Mouse (Mus musculus): ENCODE measurements around the gene Gm9817. TPM values are rescaled to one million over a fixed set of nuclear protein-coding genes. Genes with fewer than 3 reads are reported as not detected.

The Gm9817 gene
- polyA plus RNA-seq, 1 experiment from 2014 or later = not detected

DNA sequence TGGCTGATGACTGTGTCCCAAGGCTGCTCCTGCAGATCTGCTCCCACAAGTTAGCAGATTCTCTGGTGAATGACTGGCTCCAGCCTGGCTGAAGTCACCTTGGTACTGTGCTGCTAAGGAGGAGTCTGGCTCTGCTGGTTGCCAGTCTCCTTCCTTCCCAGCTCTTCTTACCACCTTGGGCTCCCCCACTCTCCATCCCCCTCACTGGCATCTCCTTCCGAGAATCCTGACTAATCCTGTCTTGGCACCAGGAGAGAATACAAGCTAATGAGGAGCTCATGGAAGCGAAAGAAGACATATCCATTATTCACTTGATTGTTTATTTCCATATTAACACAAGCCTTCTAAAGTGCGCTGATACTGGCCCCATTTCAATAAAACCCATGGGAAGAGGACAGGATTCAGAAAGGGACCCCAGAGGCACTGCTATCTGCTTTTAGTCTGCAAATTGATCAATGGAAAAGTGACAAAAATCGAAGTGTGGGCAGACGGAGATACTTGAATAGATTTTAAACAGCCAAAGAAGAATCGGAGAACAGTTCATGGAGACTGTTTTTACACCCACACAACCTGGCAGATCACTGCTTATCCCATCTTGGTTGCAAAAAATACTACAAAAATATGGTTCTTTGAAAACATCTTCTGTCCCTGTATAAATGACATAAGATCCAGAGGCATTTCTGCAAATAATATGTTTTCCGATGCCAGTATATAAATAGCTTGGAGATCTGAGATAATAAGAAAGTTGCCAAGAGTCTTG lies 29.1 kb upstream of the Gm9817 start:
- ATAC-seq (ENCODE audit: low FRiP score, low read depth) = no peak
- Histone ChIP-seq H3K27ac (replicated peaks) (no peak overlapping the region), H3K4me1 (no peaks in the 10 kb centered on the region), H3K4me2 (replicated peaks) (no peak overlapping the region), H3K36me3 (no peaks in the 10 kb centered on the region), H3K9ac (replicated peaks) (no peak overlapping the region), H3K9me3 (no peaks in the 10 kb centered on the region), H3K4me3 (no peak overlapping the region), H3K27me3 (no peaks in the 10 kb centered on the region)
- 87% methylated on average over 7 of the region's 7 CpGs for WGBS

DNA sequence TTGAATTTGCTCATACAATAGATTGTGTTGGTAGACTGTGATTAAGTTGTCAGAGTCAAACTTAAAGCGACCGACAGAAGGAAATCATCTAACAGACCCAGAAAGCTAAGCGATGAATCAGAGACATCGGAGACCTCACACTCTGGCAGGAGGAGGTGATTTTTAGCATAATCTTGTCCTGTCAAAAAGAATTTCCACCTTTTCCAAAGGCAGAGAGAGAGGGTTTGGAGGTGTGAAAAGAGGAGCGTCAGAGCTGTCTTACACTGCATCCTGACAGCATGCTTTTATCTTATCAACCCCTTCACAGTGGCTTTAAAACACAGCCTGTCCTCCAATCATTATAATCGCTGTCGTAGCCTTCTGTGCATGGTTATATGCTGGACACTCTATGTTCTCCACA lies 25.7 kb upstream of the Gm9817 start:
- no peak overlapping the region for H3K27ac ChIP-seq (replicated peaks)
- no peaks in the 10 kb centered on the region for H3K27me3 ChIP-seq
- ATAC-seq (ENCODE audit: low FRiP score, low read depth) = no peak
- no peaks in the 10 kb centered on the region for H3K9me3 ChIP-seq
- no peak overlapping the region for H3K9ac ChIP-seq (replicated peaks)
- no peak overlapping the region for H3K4me2 ChIP-seq (replicated peaks)
- H3K36me3 ChIP-seq = no peaks in the 10 kb centered on the region
- no peak overlapping the region for H3K4me3 ChIP-seq
- 79% methylated on average over 7 of the region's 7 CpGs for WGBS
- H3K4me1 ChIP-seq = no peaks in the 10 kb centered on the region

DNA sequence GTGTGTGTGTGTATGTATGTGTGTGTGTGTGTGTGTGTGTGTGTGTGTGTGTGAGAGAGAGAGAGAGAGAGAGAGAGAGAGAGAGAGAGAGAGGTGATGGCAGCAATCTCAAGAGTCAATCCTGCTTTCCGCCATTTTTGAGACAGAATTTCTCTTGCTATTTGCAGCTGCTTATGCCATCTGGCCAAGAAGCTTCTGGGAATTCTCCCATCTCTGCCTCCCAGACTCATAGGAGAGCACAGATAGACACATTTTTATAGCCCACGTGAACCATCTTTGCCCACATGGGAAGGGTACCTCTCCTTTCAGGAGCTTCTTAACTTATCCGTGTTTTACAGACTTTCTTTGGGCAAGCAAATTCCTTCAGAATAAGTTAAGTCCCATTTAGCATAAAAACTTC lies 24.6 kb upstream of the Gm9817 start:
- Histone ChIP-seq H3K9me3 (no peaks in the 10 kb centered on the region), H3K27me3 (no peaks in the 10 kb centered on the region), H3K4me1 (no peaks in the 10 kb centered on the region), H3K36me3 (no peaks in the 10 kb centered on the region), H3K4me3 (no peak overlapping the region), H3K27ac (replicated peaks) (no peak overlapping the region), H3K4me2 (replicated peaks) (no peak overlapping the region), H3K9ac (replicated peaks) (no peak overlapping the region)
- 90% methylated on average over 3 of the region's 3 CpGs for WGBS
- no peak for ATAC-seq (ENCODE audit: low FRiP score, low read depth)

- H3K9ac ChIP-seq (replicated peaks) = no peak overlapping the region
- no peaks in the 10 kb centered on the region for H3K9me3 ChIP-seq
- no peaks in the 10 kb centered on the region for H3K36me3 ChIP-seq
- H3K4me2 ChIP-seq (replicated peaks) = no peak overlapping the region
- H3K4me1 ChIP-seq = no peaks in the 10 kb centered on the region
- no peaks in the 10 kb centered on the region for H3K27me3 ChIP-seq
- H3K27ac ChIP-seq (replicated peaks) = no peak overlapping the region
- WGBS = 85% methylated on average over 17 of the region's 17 CpGs
- ATAC-seq (ENCODE audit: low FRiP score, low read depth) = no peak
- H3K4me3 ChIP-seq = no peak overlapping the region
Observed at GRCm38 (mm10) chr13:45059206-45059605, 19.3 kb upstream of the Gm9817 start.

DNA sequence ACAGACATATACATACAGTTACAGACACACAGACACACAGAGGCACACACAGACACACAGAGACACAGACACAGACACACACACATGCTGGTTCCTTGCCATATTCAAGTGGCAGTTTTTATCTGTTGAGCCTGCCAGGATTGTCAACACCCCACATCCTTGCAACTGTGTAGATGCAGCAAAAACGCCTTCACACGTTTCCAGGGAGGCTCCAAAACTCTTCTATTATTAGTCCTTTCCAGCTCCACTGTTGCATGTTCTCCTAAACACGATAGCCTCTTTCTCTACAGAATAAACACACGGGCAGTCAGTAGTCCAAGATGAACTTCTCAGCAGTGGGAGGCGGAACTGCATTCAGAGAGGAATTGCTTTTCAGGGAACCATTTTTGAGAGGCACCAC lies 15.3 kb upstream of the Gm9817 start:
- WGBS = 82% methylated on average over 5 of the region's 5 CpGs
- Histone ChIP-seq H3K9ac (replicated peaks) (no peak overlapping the region), H3K4me1 (no peaks in the 10 kb centered on the region), H3K27ac (replicated peaks) (no peak overlapping the region), H3K36me3 (no peaks in the 10 kb centered on the region), H3K27me3 (no peaks in the 10 kb centered on the region), H3K9me3 (no peaks in the 10 kb centered on the region), H3K4me2 (replicated peaks) (no peak overlapping the region), H3K4me3 (no peak overlapping the region)
- no peak for ATAC-seq (ENCODE audit: low FRiP score, low read depth)

DNA sequence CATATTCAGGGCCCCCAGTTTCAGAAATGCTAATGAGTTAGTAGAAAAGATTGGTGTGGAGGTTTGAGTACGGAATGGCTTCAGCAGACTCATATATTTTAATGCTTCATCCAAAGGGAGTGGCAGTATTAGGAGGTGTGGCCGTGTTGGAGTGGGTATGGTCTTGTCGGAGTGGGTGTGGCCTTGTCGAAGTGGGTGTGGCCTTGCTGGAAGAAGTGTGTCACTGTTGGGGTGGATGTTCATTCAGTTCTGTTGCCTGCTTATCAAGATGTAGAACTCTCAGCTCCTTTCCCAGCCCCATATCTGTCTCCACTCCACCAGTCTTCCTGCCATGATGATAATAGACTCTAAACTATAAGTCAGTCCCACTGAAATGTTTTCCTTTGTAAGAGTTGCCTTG lies 13.5 kb upstream of the Gm9817 start:
- 79% methylated on average over 4 of the region's 4 CpGs for WGBS
- Histone ChIP-seq H3K36me3 (no peaks in the 10 kb centered on the region), H3K27me3 (no peaks in the 10 kb centered on the region), H3K4me2 (replicated peaks) (no peak overlapping the region), H3K4me3 (no peak overlapping the region), H3K27ac (replicated peaks) (no peak overlapping the region), H3K9ac (replicated peaks) (no peak overlapping the region), H3K4me1 (no peaks in the 10 kb centered on the region), H3K9me3 (no peaks in the 10 kb centered on the region)
- ATAC-seq (ENCODE audit: low FRiP score, low read depth) = no peak

DNA sequence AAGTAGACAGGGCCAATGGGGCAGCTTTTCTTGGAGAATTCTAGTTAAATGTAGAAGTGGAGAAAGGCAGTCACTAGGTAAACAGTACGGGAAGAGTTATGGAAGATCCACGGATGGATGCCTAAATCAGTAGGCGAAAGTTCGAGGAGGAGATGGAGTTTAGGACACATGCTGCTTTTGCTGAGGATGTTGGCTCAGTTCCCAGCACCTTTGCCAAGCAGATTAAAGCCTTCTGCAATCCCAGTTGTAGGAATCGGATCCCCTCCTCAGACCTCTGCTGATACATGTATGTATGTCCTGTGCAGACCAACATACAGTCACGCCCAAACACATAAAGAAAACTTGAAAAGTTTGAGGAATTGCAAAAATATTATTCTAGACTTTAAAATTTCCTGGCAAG lies 8.1 kb upstream of the Gm9817 start:
- ATAC-seq (ENCODE audit: low FRiP score, low read depth) = no peak
- Histone ChIP-seq H3K9me3 (no peaks in the 10 kb centered on the region), H3K4me2 (replicated peaks) (no peak overlapping the region), H3K4me1 (no peaks in the 10 kb centered on the region), H3K36me3 (no peaks in the 10 kb centered on the region), H3K27me3 (no peaks in the 10 kb centered on the region), H3K4me3 (no peak overlapping the region), H3K9ac (replicated peaks) (no peak overlapping the region), H3K27ac (replicated peaks) (no peak overlapping the region)
- 86% methylated on average over 6 of the region's 6 CpGs for WGBS

- Histone ChIP-seq H3K27ac (replicated peaks) (no peak overlapping the region), H3K9ac (replicated peaks) (no peak overlapping the region), H3K27me3 (peaks cover 10% of the 10 kb centered on the region; the same call in 1 of the 2 replicates), H3K4me1 (no peaks in the 10 kb centered on the region), H3K36me3 (no peaks in the 10 kb centered on the region), H3K4me2 (replicated peaks) (no peak overlapping the region), H3K9me3 (no peaks in the 10 kb centered on the region), H3K4me3 (no peak overlapping the region)
- no peak for ATAC-seq (ENCODE audit: low FRiP score, low read depth)
Observed at GRCm38 (mm10) chr13:45075012-45075411, 3.5 kb upstream of the Gm9817 start.

GRCm38 (mm10) chr13:45075715-45076114 lies 2.8 kb upstream of the Gm9817 start:
- ATAC-seq (ENCODE audit: low FRiP score, low read depth) = no peak
- 93% methylated on average over 2 of the region's 2 CpGs for WGBS
- Histone ChIP-seq H3K27me3 (peaks cover 10% of the 10 kb centered on the region; the same call in 1 of the 2 replicates), H3K4me1 (no peaks in the 10 kb centered on the region), H3K9ac (replicated peaks) (no peak overlapping the region), H3K4me3 (no peak overlapping the region), H3K36me3 (no peaks in the 10 kb centered on the region), H3K4me2 (replicated peaks) (no peak overlapping the region), H3K9me3 (0 out of 2 replicates have a peak, but pooled peaks cover 2% of the 10 kb centered on the region), H3K27ac (replicated peaks) (no peak overlapping the region)

DNA sequence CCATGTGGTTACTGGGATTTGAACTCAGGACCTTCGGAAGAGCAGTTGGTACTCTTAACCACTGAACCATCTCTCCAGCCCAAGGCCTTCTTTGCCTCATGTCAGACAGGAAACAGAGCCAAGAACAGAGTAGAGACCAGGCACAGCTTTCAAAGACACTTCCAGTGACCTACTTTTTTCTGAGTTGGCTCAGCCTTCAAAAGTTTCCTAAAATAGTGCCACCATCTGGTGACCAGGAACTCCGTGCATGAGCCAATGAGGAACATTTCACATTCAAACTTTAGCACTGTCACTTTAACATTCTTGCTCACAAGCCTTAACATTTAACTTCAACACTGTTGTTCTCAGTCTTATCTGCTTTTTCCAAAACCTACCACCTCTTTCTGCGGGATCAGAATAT lies 2.3 kb downstream of the Gm9817 start:
- peaks cover 10% of the 10 kb centered on the region; the same call in 1 of the 2 replicates for H3K27me3 ChIP-seq
- H3K9me3 ChIP-seq = 0 out of 2 replicates have a peak, but pooled peaks cover 5% of the 10 kb centered on the region
- 94% methylated on average over 3 of the region's 3 CpGs for WGBS
- ATAC-seq (ENCODE audit: low FRiP score, low read depth) = no peak
- no peak overlapping the region for H3K9ac ChIP-seq (replicated peaks)
- H3K36me3 ChIP-seq = no peaks in the 10 kb centered on the region
- no peak overlapping the region for H3K27ac ChIP-seq (replicated peaks)
- H3K4me1 ChIP-seq = no peaks in the 10 kb centered on the region; the same call in 1 of the 2 replicates
- no peak overlapping the region for H3K4me3 ChIP-seq
- H3K4me2 ChIP-seq (replicated peaks) = no peak overlapping the region

DNA sequence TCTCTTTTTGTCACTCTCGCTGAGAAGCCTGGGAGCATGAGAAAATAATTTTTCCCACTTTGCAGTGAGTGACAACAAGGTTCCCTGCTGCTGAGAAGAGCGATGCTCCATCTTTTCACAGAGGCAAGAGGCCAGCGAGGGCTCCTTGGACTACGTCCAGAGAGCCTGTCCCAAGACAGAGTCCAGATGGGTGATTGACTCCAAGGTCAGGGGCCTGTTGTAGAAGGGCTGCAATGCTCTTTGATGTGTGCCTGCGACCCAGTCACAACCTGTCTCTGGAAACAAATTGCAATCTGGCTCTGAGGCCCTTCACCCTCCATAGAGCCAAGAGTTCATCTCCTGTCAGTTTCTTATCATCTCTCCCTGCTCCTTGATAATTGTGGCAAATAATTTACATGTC lies 5.2 kb downstream of the Gm9817 start:
- ATAC-seq (ENCODE audit: low FRiP score, low read depth) = no peak
- no peak overlapping the region for H3K4me2 ChIP-seq (replicated peaks)
- H3K9ac ChIP-seq (replicated peaks) = no peak overlapping the region
- H3K4me1 ChIP-seq = no peaks in the 10 kb centered on the region; the same call in 1 of the 2 replicates
- no peak overlapping the region for H3K4me3 ChIP-seq
- 0 out of 2 replicates have a peak, but pooled peaks cover 5% of the 10 kb centered on the region for H3K9me3 ChIP-seq
- peaks cover 6% of the 10 kb centered on the region; the same call in 1 of the 2 replicates for H3K27me3 ChIP-seq
- WGBS = 49% methylated on average over 5 of the region's 5 CpGs
- H3K27ac ChIP-seq (replicated peaks) = no peak overlapping the region
- H3K36me3 ChIP-seq = no peaks in the 10 kb centered on the region

DNA sequence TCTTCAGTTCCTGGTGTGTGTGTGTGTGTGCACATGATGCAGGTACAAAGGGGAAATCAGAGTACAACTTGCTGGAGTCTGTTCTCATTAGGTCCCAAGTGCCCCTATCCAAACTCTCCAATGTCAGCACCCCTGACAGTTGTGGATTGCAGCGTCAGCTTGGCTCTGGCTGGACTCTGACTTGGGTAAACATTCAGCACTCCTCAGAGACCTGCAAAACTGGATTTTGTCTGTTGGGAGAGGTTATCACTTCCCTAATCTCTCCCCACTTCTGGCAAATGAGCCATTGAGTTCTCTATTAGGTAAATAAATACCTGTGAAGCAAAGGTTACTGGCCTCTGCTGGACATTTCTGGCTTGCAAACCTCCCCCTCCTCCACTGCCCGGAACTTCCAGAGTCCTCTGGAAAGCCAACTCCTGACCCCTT lies 10.3 kb downstream of the Gm9817 start:
- Histone ChIP-seq H3K4me1 (no peaks in the 10 kb centered on the region; the same call in 1 of the 2 replicates), H3K4me3 (no peak overlapping the region), H3K4me2 (replicated peaks) (no peak overlapping the region), H3K9me3 (no peaks in the 10 kb centered on the region), H3K27ac (replicated peaks) (no peak overlapping the region), H3K9ac (replicated peaks) (no peak overlapping the region), H3K27me3 (no peaks in the 10 kb centered on the region), H3K36me3 (no peaks in the 10 kb centered on the region)
- WGBS = 62% methylated on average over 2 of the region's 2 CpGs
- no peak for ATAC-seq (ENCODE audit: low FRiP score, low read depth)

DNA sequence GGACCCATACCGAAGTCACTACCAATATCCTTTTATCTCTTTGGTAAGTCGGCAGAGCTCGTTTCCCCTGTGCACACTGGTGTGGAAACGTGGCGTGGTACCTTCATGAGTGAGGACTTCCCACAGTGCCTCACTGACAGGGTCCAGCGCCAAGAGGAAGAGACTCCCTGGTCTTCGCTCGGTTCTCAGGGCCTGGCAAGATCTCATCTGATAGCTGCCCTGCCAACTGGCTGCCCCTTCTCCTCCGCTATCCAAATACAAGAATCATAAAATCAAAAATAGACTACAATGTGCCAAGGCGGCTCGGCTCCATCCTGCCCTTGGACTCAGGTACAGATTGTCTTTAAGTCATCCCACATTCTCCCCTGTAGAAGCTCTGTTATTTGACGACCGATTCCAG lies 11.4 kb downstream of the Gm9817 start:
- Histone ChIP-seq H3K27me3 (no peaks in the 10 kb centered on the region), H3K27ac (replicated peaks) (no peak overlapping the region), H3K4me3 (no peak overlapping the region), H3K4me2 (replicated peaks) (no peak overlapping the region), H3K9ac (replicated peaks) (no peak overlapping the region), H3K36me3 (no peaks in the 10 kb centered on the region), H3K9me3 (no peaks in the 10 kb centered on the region), H3K4me1 (no peaks in the 10 kb centered on the region)
- no peak for ATAC-seq (ENCODE audit: low FRiP score, low read depth)
- WGBS = 86% methylated on average over 13 of the region's 13 CpGs

All from midbrain, embryonic 12.5 days (tissue).